Mouse (Mus musculus) layer of hippocampus, adult 18-20 months (tissue): ENCODE results near the gene Psmd13. TPM values are rescaled to one million over a fixed set of nuclear protein-coding genes. Genes with fewer than 3 reads are reported as not detected.

Experiments used
- DNase-seq, 2 experiments: peaks; one replicate each; pipeline ENCODE4 v3.0.0; 2022; ENCODE audit warnings: low spot score in 2 of 2
- total RNA-seq, 2 experiments: library from RNA; stranded (reverse); gene quantifications; 2 replicates each; pipeline ENCODE4 v1.2.3; 2021

Gene Psmd13
- total RNA-seq, 2 experiments from 2014 or later, result 104 to 112 TPM

DNA sequence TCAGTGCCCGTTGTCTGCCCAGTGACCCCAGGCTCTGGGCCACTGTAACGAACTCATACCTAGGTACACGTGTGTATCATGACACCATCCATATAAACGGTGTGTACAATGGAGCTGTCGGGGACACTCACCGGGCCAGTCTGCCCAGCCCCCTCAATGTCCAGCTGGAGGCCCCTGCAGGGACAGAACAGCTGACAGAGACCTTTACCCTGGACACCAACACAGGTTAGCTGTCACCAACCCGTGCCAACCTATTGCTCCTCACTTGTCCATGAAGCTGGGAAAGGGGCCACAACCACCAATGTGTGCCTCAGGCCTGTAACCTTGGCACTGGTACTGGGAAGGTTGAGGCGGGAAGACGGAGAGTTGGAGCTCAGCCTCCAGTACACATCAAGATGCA, 60.6 kb downstream of the Psmd13 start:
- no peak for DNase-seq

DNA sequence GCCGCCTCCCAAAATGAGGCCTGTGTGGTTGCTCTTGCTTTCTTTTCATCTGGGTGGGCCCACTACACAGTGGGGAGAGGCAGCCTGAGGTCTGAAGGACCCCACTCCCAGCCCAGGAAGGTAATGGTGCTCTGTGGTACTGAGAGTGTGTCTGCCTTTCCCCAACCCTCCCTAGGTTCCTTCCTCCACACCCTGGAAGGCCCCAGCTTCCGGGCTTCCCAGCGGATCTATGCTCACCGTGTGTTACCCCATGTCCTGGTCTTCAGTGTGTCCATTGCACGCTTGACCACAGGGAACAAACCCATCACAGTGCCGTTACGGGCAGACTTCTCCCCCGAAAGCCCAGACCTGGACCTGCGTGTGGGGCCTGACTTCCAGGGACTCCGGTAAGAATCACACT, 61.0 kb downstream of the Psmd13 start:
- no peak for DNase-seq

GRCm38 (mm10) chr7:140943356-140943755, 61.6 kb downstream of the Psmd13 start:
- DNase-seq, result no peak

- DNase-seq, result no peak
These were observed 62.5 kb downstream of the Psmd13 start for GRCm38 (mm10) chr7:140944236-140944635.

DNA sequence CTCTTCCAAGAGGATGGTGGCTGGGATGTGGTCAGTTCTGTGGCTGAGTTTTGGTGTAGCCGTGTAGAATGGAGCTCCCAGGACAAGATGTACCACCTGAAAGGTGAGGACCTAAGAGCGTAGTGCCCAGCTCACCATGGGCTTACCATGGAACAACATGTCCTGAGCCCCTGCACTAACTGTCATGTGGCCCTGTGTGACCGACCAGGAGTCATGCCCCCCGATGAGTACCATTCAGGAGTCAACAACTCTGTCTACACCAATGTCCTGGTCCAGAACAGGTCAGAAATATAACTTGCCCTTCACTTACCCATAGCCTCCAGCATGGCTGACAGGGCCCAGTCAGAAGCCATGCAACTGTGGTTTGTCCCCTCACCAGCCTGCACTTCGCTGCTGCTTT, 63.5 kb downstream of the Psmd13 start:
- no peak for DNase-seq

DNA sequence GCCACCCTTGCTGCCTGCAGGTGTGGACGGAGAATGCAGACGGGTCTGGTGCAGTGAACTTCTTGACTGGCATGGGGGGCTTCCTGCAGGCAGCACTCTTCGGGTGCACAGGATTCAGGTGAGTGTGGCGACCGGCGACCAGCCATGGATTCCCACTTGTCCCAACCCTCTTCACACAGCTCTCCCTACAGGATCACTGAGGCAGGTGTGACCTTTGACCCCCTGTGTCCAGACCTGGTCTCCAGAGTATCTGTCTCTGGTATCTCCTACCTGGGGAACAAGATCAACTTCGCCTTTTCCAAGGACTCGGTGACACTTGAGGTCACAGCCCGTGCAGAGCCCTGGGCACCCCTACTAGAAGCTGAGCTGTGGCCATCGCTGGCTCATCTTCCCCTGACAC, 64.5 kb downstream of the Psmd13 start:
- no peak for DNase-seq

DNA sequence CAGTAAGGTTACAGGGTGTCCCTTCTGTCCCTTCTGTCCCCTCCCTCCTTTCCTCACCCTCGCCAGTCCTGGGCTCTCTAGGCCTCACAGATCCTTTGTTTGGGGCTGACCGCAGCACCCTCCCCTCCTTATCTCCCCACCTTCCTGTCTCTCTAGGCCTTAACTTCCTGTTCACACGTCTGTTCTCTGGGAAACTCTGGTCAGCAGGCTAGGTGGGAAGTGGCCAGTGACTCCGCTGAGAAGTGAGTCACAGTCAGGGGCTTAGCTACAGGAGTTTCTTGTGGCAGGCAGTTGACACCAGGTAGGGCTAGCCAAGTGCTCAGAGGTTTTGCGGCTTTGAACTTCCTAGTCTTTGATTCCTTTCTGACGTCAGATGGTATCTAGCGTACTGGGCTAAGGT, 65.2 kb downstream of the Psmd13 start:
- DNase-seq, result no peak

GRCm38 (mm10) chr7:140948161-140948560, 66.4 kb downstream of the Psmd13 start:
- no peak for DNase-seq

Other genes starting within 250 kb of the Psmd13 start
- under 1 TPM in 1 of 2 experiments, not detected in 1; 0.25 TPM for gene Olfr53, start 235.5 kb upstream of the Psmd13 start, total RNA-seq
- under 1 TPM; 0.13 to 0.15 TPM for gene Olfr539, start 222.0 kb upstream of the Psmd13 start, total RNA-seq
- under 1 TPM in 1 of 2 experiments, not detected in 1; 0.10 TPM for gene Olfr45, start 200.0 kb upstream of the Psmd13 start, total RNA-seq
- not detected for gene Olfr541, start 184.7 kb upstream of the Psmd13 start, total RNA-seq
- gene Cyp2e1, start 118.2 kb upstream of the Psmd13 start, total RNA-seq, result not detected
- gene Syce1, start 94.1 kb upstream of the Psmd13 start, total RNA-seq, result not detected
- gene Zfp941, start 59.8 kb upstream of the Psmd13 start, total RNA-seq, result 10 to 100 TPM; 12.8 to 14.9 TPM
- gene Urah, start 47.0 kb upstream of the Psmd13 start, total RNA-seq, result 1 to 10 TPM in 1 of 2 experiments, under 1 TPM in 1; 0.99 to 2.3 TPM
- not detected for gene Scgb1c1, start 36.4 kb upstream of the Psmd13 start, total RNA-seq
- gene Odf3, start 34.2 kb upstream of the Psmd13 start, total RNA-seq, result not detected
- 1 to 10 TPM in 1 of 2 experiments, under 1 TPM in 1; 0.37 to 1.2 TPM for gene Gm45785, start 25.6 kb upstream of the Psmd13 start, total RNA-seq
- gene Ric8a, start 25.0 kb upstream of the Psmd13 start, total RNA-seq, result 10 to 100 TPM; 68.9 to 73.1 TPM
- gene Bet1l, start 24.4 kb upstream of the Psmd13 start, total RNA-seq, result 10 to 100 TPM; 24.7 to 26.2 TPM
- gene Sirt3, start 341 bp downstream of the Psmd13 start, total RNA-seq, result 10 to 100 TPM; 75.3 to 75.8 TPM
- gene Cox8b, start 18.5 kb downstream of the Psmd13 start, total RNA-seq, result 1 to 10 TPM; 1.2 to 3.7 TPM
- gene Nlrp6, start 38.9 kb downstream of the Psmd13 start, total RNA-seq, result under 1 TPM; 0.48 to 0.50 TPM
- 1 to 10 TPM; 4.0 to 4.6 TPM for gene Pgghg, start 59.4 kb downstream of the Psmd13 start, total RNA-seq
- gene Ifitm5, start 68.3 kb downstream of the Psmd13 start, total RNA-seq, result not detected
- gene Gm45717, start 74.0 kb downstream of the Psmd13 start, total RNA-seq, result not detected
- 10 to 100 TPM; 11.0 to 12.9 TPM for gene Ifitm2, start 74.0 kb downstream of the Psmd13 start, total RNA-seq
- 1 to 10 TPM; 1.1 to 1.7 TPM for gene Ifitm1, start 85.3 kb downstream of the Psmd13 start, total RNA-seq
- 10 to 100 TPM in 1 of 2 experiments, 1 to 10 TPM in 1; 8.0 to 11.4 TPM for gene Ifitm3, start 128.8 kb downstream of the Psmd13 start, total RNA-seq
- not detected for gene Ifitm6, start 136.0 kb downstream of the Psmd13 start, total RNA-seq
- not detected for gene Gm17387, start 147.2 kb downstream of the Psmd13 start, total RNA-seq
- gene B4galnt4, start 179.1 kb downstream of the Psmd13 start, total RNA-seq, result 10 to 100 TPM; 84.2 to 86.8 TPM
- gene Pkp3, start 196.2 kb downstream of the Psmd13 start, total RNA-seq, result not detected
- 1 to 10 TPM; 1.9 to 2.1 TPM for gene Sigirr, start 218.6 kb downstream of the Psmd13 start, total RNA-seq
- not detected for gene Ano9, start 235.8 kb downstream of the Psmd13 start, total RNA-seq
- 10 to 100 TPM; 47.4 to 50.6 TPM for gene Ptdss2, start 240.4 kb downstream of the Psmd13 start, total RNA-seq